Mouse (Mus musculus) CH12F3 (cell line): Measurements from ENCODE around the gene Samhd1.

Experiments used
- in situ Hi-C: fragments of 300-500 bp; cut with MboI; formaldehyde crosslinking; loops from 2 replicates; pipeline ENCODE4 v1.14.3; 2020; ENCODE audit warnings: low sequenced_read_pairs

Gene Samhd1

GRCm38 (mm10) chr2:157075226-157075625, 59.8 kb downstream of the Samhd1 start:
- in situ Hi-C loops, result no loop called here

- in situ Hi-C loops, result no loop called here
These were observed 60.3 kb downstream of the Samhd1 start for GRCm38 (mm10) chr2:157074772-157075171.

DNA sequence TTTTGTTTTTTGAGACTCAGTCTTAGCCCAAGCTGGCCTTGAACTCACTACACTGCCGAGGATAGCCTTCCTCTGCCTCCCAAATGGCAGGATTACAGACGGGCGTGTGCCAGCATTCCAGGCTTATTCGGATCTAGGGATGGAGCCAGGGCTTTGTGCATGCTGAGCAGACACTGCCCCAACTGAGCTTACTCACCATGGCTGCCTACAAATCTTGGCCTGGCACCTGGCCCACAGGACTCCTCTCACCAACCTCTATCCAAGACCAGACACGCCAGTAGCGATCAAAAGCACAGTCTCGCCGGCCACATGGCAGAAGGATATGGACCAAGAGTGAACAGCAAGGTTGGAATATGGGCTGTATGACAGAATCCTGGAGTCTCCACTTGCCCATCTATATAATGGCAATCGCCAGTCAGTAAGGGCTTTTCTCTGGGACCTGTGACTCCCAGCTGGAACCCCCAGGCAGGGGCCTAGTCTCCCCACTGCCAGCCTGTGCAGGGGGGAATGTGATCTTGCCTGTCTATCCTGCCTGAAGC, 60.8 kb downstream of the Samhd1 start:
- in situ Hi-C loops, result no loop called here

- in situ Hi-C loops, result no loop called here
These were observed 61.5 kb downstream of the Samhd1 start for GRCm38 (mm10) chr2:157073378-157074052.

GRCm38 (mm10) chr2:157072316-157072990, 62.6 kb downstream of the Samhd1 start:
- in situ Hi-C loops, result no loop called here

- in situ Hi-C loops, result no loop called here
These were observed 63.5 kb downstream of the Samhd1 start for GRCm38 (mm10) chr2:157071556-157071955.

- in situ Hi-C loops, result no loop called here
These were observed 64.7 kb downstream of the Samhd1 start for GRCm38 (mm10) chr2:157070365-157070764.

DNA sequence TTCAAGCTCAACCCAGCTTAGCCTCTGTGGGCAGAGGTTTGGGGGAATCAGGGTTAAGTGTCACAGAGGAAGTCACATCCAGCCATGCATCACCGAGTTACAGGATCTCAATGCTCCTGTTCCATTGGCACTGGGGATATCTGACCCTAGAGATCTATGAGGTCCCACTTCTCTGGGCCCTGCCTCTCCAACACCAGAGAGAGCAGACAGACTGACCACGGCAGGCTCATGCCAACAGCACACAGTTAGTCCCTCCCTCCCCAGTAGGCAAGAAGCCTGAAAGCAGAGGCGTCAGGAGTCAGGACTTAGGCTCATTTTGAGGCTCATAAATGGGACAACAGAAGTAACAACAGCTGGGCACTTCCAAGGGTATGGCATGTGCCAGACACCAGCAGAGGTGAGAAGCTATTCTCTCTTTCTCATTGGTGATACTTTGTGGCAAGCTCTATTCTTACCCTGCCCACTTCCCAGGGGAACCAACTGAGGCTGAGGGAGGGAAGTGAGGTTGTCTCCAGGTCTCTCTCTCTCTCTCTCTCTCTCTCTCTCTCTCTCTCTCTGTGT, 65.2 kb downstream of the Samhd1 start:
- in situ Hi-C loops, result no loop called here

DNA sequence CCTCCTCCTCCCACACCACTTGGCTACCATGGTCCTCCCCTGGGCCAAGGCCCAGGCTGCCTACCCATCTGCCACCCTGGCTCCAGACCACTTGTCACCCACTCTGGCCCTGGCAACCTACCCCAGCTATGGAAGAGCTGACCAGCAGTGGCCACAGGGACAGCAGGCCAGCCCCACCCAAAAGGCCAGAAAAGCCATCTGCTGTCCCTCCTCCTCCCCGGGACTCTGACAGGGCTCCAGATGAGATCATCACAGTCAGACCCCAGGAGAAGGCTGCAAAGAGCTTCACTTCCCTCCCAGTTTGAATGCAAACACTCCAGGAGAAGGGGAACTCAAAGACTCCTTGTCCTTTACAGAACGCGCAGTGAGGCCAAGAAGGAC, 65.7 kb downstream of the Samhd1 start:
- in situ Hi-C loops, result no loop called here

GRCm38 (mm10) chr2:157068701-157069354, 66.2 kb downstream of the Samhd1 start:
- in situ Hi-C loops, result no loop called here

GRCm38 (mm10) chr2:157066731-157067430, 68.2 kb downstream of the Samhd1 start:
- in situ Hi-C loops, result no loop called here

DNA sequence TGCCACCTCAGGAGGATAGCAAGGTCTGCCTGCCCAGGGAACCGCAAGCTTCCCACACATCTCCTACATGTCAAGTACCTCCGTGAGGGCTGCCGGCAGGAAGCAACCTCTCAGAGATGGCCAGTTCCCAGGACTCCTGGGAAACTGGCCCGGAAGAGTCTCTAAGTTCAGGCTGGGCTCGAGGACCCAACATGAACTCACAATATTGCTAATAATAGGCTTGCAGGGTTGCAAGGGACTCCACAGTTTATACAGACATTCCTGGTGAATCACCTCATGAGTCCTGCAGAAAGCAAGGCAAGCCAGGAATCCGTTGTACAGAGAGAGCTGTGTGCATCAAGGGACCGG, 69.2 kb downstream of the Samhd1 start:
- in situ Hi-C loops, result no loop called here

DNA sequence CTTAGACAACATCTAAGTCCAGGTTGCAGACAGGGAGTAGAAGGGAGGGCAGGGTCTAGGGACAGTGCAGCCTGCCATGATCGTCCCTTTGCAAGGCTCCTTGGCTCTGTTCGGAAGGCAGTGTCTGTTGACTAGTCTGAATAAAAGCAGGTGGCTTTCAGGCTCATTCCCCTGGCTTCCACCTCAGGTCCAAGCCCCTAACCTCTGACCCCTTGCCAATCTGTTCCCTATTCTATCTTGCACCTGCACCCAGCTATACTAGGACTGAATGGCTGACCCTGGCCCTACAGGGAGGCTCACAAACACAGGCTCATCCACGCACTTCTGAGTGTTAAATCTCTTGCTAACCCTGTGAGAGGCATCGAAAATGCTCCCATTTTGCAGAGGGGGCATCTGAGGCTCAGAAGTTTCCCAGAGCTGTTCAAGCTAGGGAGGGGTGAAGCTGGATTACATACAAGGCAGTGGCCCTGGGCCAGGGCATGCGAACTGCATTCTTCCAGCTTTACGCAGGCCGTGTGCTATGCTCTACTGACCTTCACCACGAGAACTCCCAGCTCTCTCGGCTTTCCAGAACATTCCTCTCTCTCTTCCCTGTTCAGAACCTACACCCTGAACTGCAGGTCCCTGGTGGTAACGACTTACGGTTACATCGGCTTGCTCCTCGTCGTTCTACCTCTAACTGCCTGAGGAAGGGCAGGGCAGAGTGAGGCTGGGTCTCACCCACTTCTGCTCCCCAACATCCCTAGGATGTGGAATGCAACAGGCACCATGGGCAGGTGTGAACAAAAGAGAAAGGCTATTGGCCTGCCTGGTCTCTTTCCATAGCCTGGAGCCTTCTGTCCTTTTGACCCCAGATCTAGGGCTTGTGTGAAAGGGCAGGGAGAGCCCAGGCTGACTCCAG, 69.8 kb downstream of the Samhd1 start:
- in situ Hi-C loops, result no loop called here

GRCm38 (mm10) chr2:157064136-157064535, 70.9 kb downstream of the Samhd1 start:
- in situ Hi-C loops, result no loop called here

- in situ Hi-C loops, result no loop called here
These were observed 71.8 kb downstream of the Samhd1 start for GRCm38 (mm10) chr2:157063241-157063700.

DNA sequence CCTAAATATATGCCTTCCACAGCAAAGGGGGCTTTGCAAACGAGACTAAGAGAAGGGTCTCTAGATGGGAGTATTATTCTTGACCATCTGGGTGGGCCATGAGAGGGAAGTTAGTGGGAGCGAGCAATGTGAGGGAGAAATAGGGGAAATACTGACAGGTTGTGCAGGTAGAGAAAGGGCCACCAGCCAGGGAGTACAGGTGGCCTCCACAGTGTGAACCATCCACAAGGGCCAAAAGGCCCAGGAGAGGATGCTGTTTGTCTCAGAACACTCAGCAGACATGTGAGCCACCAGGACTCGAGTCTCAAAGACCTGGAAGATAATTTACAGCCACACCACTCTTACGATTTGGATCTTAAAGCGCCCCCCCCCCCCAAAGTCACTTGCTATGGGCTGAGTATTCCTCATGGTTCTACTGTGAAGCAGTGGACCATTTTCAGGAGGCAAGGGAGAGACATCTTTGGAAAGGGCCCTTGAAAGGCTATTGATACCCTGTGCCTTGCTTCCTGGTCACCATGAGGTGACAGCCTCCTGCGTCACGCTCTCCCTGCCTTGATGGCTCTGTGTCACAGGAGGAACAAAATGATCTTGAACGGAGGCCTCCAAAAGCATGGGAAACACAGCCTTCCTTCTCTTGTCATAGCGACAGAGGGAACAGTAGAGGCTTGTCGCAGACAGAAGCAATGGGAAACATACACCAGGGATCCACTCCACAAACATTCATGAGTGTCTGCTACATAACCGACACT, 74.3 kb downstream of the Samhd1 start:
- in situ Hi-C loops, result no loop called here

GRCm38 (mm10) chr2:157060037-157060436, 75.0 kb downstream of the Samhd1 start:
- in situ Hi-C loops, result no loop called here

GRCm38 (mm10) chr2:157059166-157059565, 75.9 kb downstream of the Samhd1 start:
- in situ Hi-C loops, result no loop called here

DNA sequence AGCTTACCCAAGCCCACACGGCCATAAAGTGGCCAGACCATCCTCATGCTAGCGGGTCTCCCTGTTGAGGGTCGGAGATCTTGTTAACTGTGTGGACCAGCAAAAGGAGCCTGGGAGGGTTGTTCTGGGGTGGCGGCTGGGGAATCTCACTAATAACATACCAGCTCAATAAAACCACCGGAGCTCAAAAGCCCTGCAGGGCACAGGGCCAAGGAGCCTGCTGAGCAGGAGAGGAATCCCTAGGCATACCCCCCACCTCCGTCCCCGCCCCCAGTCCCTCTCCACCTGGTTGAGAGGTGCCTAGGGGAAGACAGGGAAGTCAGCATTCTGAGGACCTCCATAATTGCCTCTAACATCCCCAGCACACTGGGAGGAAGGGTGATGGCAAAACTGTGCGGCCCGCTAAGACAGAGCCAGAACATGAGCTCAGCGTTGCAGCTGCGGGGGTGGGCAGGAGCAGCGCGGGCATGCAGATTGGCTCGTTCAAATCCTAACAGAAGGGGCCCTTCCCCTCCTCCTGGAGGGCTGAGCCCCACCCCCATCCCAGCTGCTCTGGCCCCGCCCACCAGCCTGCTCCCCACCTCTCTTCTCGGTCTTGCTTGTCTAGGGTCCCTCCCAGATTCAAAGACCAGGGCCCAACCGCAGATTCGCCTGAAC, 76.6 kb downstream of the Samhd1 start:
- in situ Hi-C loops, result no loop called here
